Comparison of ENCODE assay signal across 12 mouse cellular contexts in the genomic region with DNA sequence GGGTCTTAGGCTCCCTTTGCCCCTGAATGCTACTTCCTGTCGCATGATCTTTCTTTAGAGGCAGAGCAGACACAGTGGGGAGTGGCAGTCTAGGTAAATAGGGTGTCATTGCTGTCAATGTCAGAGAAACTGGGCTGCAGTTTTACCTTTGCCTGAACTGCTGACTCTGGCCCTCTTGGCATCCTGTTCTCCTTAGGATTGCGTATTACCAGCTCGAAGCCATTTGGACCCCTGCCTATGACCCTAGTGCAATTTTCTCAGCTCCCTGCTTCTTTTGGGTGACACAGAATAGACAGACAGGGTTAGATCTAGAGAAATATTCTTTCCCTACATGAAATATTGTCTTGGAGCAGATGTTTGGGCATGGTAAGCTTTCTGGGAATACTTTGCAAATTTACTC.
"Had no signal": no experiment of that assay in that cellular context is flagged by ENCODE, and none has a peak within 500 bp of the region (broad histone marks: within the 10 kb centered on the region; RNA-seq: fewer than 3 reads in every experiment).

No protein-coding gene starts in this region.

- DNase-seq: lung, adult 18-20 months; lung, embryonic 14.5 days; lung, postnatal 10 days; lung, postnatal 4 days; midbrain, embryonic 14.5 days; retina, postnatal 1 day; right cerebral cortex, adult 18-20 months; right cerebral cortex, postnatal 25 days; right cerebral cortex, postnatal 4 days; thymus, adult 2 months; thymus, postnatal 25 days; thymus, postnatal 4 days had no signal
